Mouse (Mus musculus) heart, postnatal 36 days (tissue): ENCODE data around the gene Epha5. TPM values are rescaled to one million over a fixed set of nuclear protein-coding genes. Genes with fewer than 3 reads are reported as not detected.

Source experiments
- DNase-seq, 2 experiments: peaks; one replicate each; pipeline ENCODE4 v3.0.0; 2021 to 2022
- intact Hi-C: fragments of 180-260 bp; cut with DNase I; formaldehyde crosslinking; loops from one replicate; pipeline ENCODE4 v1.15.1; 2025
- total RNA-seq, 2 experiments: library from RNA; stranded (reverse); gene quantifications; 2 replicates each; pipeline ENCODE4 v1.2.3; 2021

The Epha5 gene
- total RNA-seq, 2 experiments from 2014 or later = not detected

DNA sequence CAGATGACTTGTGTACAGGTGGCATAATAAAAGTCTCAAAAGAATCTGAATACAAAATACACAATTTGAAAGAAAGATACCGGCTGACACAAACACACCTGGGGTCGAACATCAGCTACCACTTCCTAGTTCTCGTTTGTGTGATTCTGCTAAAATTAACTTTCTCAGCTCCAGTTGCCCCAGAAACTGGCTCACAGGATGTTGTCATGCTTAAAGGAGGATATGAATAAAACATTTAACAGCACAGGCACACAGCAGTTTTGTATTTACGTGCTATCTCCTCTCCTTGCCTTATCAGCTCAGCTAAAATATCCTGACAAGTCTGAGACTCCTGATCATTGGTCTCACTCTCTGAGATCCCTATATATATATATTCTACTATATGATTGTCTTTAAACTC is 99.3 kb downstream of the Epha5 start:
- intact Hi-C loops = no loop called here
- no peak for DNase-seq

DNA sequence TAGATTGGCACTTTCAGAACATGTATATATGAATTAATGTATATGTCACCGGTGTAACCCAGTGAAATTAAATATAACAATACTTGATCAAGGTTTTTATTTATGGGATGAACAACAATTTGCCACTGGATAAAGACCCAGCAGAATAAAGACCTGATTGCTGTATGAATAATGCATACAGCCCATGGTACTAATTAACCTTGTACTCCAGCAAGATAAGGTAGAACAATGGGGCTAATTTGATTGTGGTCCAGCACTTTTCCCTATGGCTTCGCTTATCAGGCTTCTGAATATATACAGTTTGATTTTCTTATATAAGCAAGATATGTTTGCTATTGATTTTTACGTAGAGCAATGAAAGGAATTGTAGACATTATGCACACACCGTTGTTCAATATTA is 103.6 kb downstream of the Epha5 start:
- intact Hi-C loops = no loop called here
- no peak for DNase-seq

DNA sequence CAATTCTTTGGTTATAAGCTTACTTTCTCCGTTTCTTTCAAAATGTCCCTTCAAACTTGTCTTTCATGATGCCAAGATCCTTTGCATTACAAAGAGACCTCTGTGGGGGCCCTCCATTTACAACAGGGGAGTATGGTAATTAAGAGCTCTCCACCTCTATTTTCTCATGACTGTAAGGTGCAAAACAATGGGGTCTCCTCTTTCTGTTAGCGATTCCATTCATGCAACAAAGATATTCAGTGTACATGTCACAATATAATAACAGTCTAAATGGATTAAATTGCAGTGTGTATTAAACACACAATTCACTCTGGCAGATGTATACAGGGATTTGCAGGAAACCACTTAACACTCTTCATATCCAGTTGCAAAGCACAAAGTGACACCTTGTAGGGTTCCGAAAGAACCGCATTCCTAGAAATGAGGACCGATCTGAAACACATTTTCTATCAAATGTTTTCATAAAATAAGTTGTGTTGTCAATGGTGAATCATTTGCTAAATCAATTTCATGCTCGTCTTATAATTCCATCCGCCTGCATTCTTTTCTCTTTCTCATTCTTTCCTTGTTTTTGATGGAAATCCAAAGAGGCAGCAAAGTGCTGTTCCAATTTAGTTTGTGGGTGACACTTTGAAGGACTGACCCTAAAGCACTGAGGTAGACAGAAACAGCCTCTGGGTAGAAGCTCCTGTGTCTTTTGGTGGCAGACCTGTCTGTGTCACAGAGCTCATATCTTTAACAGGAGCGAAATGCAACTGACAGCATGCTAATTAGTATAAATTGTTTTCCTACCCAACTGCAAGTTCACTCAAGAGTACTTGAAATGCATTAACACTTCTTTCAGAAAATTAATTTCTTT is 118.1 kb downstream of the Epha5 start:
- intact Hi-C loops = no loop called here
- DNase-seq = no peak

DNA sequence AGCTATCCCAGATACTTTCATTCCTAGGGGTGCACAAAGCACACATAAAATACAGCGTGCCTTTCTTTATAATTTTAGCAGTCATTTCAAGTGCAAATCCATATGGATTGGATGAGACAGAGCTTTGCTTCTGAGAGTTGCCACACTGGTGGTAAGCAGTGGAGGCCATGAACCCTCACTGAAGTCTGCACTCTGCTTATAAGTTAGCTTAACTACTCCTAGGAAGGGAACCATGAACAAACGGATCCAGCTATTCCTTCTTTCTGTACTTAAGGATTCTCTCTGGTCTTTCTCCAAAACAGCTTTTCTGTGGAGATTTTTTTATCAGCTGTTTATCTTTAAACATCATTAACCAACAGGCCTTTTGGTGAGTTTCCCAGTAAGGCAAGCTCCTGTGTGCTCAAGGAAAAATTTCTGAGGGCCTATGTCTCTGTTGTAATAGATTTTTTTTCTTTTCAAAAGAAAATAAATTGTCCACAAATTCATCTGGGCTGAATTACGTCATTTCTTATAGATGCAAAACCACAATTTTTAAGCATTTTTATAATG is 127.7 kb downstream of the Epha5 start:
- intact Hi-C loops = no loop called here
- DNase-seq = no peak

DNA sequence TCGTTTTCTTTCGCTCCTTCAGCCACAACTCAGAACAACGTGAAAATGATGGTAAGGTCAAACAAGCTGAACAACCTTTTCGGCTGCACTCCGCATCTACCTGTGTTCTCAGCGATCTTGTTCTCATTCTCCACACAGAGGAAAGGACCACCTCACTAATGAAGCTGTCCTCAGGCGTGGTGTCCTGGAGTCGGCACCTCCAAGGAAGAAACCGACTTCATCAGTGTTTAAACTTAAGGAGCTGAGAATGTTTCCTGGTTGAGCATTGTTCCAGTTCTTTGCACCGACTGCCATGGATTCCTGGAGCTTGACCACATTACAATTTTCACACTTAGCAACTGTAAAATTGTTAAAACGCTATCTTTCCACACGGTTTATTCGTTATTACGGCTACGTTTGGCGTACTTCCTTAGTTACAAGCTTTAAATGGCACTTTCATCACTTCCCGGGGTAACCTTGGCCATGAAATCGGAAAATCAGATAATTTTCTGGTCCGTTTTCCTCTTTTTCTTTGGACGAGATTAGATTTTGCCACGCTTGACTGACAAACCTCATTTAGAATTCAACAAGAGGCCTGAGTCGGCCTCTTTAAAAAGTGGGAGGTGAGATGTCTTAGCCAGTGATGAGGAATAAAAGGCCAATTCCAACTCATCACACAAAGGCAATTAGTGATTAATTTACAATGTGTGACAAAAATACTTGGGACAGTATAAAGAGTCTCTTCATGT is 135.7 kb downstream of the Epha5 start:
- no peak for DNase-seq
- intact Hi-C loops = no loop called here

DNA sequence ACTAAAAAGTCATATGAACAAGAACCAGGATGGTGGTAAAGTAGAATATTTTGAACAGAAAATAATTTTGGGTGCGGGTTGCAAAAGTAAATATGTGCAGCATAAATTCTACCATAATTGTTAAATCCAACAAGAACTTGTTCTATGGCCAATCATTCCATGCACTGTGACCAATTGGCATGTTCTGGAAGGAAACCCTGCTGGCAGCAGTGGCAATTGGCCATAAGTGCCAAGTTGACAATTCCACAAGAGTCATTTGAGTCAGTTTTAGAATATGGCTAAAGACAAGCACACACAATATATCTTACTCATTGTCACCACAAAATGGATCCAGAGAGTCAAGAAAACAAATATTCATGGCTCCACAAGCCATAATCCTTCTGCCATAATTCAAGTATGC is 140.2 kb downstream of the Epha5 start:
- intact Hi-C loops = no loop called here
- no peak for DNase-seq

DNA sequence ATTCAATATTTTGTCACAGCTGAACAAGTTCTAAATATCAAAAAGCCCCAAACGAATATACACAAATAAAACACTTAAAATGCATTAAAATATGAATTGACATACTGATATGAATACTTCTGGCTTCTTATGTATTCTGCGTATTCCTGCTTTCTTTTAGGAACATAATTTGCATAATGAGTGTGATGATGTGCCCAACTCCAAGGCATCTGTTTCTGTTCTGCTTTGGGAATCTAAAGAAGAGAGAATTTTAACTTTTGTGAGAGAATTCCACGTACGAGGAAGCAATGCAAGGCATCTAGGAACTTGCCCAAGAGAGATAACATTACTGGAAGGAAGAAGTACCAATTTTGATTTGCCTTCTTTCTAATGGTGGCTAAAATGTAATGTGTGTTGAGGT is 151.8 kb downstream of the Epha5 start:
- intact Hi-C loops = no loop called here
- DNase-seq = no peak

DNA sequence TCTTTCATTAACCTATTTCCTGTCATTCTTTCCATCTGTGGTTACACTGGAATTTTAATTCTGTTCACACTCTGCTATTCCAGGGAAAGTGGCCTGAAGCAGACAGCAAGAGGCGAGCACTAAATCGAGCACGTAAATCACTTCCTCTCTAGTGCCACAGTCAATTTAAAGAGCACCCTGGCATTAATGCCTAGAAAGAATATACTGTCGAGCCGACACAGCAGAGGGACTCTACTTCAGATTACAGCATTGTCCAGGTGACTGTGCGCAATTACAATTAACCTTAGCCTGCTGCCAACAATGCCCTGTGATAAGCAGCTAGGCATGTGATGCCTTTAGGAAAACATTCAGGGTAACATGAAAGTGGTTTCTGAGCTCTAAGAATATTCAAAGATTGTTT is 153.2 kb downstream of the Epha5 start:
- no peak for DNase-seq
- intact Hi-C loops = no loop called here

DNA sequence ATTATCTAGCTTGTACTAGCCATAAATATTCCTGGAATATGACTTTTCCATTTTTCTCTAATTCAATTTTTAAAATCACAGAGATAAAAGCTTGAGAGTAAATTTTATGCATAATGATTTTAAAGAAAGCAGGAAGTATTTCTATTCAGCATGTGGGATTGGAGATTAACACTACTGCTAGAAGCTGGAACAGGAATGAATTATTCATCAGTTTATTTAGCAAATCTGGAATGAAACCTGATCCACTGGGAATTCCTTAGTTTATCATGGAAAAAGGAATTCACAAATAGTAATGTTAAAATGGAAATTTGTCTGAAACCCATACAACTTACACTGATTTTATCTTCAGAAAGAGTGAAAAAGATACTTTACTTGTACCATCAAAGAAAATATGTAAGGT is 187.2 kb downstream of the Epha5 start:
- intact Hi-C loops = no loop called here

DNA sequence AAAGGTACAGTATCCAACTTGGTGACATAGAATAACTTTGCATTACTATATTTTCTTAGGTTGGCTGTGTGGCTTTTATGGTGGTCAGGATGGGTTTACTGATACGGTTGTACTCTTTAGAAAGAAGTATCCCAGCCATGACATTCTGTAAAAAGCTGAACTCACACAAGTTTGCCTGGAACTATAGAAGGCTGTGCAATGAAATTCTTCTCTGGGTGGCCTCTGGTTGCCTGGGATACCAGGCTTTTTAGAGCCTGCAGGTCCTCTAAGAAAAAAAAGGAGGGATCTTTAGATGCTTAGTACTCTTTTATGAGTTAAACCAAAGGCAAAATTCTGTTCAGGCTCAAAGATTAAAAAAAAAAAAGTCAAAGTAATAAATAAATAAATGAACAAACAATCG is 208.6 kb downstream of the Epha5 start:
- intact Hi-C loops = no loop called here
- no peak for DNase-seq

More for the DNA sequence above, 187.2 kb downstream of the Epha5 start:
- DNase-seq = no peak

DNA sequence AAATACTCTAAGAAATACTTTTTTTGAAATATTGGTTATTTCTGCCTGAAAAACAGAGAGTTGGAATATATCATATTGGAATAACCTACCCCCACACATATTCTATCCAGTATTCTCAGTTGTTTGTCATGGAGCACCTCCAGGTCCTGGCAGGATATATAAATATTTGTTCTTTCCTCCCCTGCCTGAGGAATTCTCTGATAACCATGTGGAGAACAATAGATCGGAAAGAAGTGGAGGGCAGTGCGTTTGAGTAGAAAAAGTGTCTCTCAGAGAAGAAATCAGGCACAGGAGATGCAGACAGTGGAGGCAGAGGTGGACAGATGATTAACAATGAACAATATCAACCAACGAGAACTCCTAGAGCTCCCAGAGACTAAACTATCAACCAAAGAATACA is 223.8 kb downstream of the Epha5 start:
- no peak for DNase-seq
- intact Hi-C loops = no loop called here

DNA sequence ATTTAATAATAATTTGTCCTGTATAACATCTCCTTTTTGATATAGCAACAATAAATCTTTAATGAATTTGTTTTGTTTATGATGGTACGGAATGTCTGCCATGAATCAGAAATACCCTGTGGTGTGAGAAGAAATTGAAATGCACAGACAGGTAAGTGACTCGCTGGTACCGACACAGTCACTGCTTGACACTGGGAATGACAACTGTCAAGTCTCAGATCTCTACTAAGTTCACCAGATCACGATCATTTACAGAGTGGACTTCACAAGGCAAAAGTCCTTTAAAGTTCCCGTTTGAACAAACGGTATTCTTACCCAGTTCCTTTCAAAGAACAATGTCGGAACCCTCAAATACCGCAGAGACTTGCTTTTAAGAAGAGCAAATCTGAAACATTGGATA is 233.0 kb downstream of the Epha5 start:
- no peak for DNase-seq
- intact Hi-C loops = no loop called here

DNA sequence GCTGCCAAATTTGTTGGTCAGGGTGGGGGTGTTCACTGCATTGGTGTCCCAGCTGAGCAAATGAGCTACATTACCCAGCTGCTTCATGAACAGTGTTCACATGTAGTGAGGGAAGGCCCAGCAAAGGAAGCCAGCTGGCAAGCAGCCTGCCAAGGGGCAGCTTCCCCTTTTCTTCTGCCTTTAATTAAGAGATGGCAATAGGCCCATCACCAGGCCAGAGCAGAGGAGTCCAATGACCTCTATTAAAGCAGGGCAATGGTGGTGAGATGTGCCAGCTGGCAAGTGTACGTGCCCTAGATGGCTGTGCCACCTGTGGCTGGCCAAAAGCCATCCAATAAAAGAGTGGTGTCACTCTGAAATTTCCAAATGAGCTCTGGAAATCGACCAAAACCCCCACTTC is 264.1 kb downstream of the Epha5 start:
- intact Hi-C loops = no loop called here

DNA sequence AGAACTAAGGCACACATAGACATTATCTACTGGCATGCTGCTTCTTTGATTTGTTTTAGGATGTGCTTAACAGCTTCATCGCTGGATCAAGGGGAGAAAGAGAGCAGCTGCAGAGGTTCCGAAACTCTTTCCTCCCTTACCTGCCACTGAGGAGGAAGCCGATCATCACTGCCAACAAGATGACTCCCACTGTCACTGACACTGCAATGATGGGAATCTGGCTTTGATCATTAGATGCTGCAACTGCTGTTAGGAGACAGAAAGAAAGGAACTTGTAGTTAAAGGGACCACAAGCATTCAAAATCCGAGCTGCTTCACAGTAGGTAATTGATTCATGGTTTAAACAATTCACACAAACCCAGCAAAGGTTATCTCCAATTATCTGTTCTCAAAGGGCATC is 275.0 kb downstream of the Epha5 start:
- intact Hi-C loops = no loop called here
- DNase-seq = no peak

More for the DNA sequence above, 264.1 kb downstream of the Epha5 start:
- DNase-seq = no peak

DNA sequence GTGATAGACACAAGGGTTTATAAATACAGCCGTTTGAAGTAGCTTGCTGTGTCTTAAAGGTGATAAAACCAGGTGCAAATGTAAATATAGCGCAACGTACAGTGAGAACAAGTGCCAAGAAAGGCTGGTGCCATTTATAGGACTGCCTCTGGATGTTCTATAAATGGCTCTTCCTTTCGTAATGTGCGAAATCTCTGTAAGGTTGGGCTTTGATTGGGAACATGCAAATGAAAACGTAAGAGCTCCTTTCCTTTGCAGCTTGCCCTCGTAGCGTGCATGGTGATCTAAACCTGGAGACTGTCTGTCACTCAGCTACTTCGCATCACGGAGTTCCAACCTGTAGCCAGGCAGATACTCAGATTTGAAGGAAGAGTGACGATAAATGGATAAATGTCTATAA is 321.2 kb downstream of the Epha5 start:
- intact Hi-C loops = no loop called here
- no peak for DNase-seq

DNA sequence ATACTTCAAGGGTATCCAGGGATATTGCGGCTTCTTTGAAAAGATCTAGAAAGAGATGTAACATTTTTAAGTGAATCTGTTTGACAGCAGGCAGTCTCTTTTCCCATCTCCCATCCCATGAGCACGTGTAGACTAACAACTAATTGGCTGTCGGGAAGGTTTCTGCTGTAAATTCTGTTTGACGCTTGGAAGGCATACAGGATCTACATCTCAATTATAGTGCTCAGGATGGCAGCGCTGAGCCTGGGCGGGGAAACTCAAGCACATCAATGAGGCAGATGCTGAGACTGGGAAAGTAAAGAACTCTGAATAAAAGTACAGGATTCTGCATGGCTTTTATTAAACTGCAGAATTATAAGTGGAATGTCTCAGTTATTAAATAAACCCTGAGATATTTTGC is 335.9 kb downstream of the Epha5 start:
- intact Hi-C loops = no loop called here
- DNase-seq = no peak

DNA sequence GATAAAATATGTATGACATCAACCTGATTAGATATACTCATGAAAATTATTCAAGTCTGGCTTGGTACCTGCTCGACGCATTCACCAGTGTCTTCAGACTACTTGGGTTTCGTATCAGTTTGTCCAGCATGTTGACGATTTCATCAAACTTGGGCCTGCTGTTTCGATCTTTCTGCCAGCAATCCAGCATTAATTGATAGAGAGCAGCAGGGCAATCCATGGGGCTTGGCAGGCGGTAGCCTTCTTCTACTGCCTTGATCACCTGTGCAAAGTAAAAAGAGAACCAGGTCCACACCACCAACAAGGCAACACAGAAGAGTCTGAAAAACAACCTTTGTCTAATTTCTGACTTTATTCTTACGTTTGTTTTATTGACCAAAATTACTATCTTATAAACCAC is 346.2 kb downstream of the Epha5 start:
- intact Hi-C loops = no loop called here

DNA sequence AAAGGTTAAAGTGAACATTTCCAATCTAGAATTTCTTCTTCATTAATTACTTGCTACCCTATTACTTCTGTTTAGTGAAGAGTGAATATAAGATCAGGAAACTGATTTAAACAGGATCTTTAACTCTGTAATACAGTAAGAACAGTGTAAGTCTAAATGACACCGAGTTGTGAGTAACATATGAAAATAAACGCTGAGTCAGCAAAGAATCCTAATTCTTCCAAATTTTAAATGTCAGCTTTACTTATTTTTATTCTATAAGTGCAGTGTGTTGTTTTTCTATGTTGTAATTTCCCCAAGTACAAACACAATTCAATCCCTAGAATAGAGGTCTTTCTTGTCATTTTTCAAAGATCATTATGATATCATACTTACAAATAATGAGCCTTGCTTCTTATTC is 363.3 kb downstream of the Epha5 start:
- intact Hi-C loops = no loop called here
- DNase-seq = no peak

More for the DNA sequence above, 346.2 kb downstream of the Epha5 start:
- DNase-seq = no peak

DNA sequence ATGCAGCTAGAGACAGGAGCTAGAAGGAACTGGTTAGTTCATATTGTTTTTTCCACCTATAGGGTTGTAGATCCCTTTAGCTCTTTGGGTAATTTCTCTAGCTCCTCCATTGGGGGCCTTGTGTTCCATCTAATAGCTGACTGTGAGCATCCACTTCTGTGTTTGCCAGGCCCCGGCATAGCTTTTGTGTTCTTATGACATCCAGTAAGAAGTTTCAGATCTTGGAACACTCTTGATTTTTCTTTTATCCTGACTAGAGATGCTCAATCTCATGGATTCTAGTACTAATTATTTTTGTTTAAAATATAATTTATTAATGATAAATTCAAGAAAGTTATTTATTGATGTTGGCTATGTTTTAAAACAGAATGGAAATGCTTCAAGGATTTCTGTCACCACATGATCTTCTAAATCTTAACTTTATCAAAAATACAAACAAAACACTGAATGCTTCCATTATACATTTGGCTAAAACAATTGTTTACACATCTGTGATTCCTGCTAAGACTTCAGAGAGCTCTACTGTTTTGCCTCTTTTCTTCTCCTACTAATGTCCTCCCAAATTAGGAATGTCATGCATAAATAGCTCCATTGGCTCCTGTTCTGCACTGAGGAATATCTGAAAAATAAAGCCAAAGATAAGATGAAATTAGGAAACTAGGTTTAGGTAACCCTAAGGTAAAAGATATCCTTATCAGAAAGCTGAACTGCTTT is 379.8 kb downstream of the Epha5 start:
- DNase-seq = no peak
- intact Hi-C loops = no loop called here
